Mouse (Mus musculus): Measurements from ENCODE around the gene Srgap2. TPM values are rescaled to one million over a fixed set of nuclear protein-coding genes. Genes with fewer than 3 reads are reported as not detected.

Srgap2 gene
- polyA plus RNA-seq, 1 experiment from 2014 or later, result 16.4 TPM

DNA sequence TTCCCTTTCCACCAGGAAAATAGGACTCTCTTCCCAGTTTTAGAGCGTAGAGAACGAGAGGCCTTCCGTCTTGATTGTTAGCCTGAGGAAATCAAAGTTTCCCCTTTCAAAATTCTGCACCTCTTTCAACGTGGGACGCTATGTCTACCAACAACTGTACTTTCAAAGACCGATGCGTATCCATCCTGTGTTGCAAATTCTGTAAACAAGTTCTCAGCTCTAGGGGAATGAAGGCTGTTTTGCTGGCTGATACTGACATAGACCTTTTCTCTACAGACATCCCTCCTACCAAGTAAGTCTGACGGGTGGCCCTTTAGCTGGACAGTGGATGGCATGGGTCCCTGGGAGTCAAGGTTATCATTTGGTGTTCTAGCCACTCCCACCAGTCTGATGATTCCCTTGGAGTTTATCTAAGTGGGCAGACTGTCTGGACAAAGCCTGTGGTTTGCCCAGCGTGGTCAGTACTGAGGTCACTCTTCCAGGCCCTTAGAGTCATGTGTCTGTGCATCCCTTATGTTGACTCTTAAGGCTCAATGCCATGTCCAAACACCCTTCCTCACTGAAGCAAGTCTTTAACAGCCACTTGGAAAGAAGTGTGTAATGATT lies 1.5 kb upstream of the Srgap2 start:
- peaks cover 33% of the 10 kb centered on the region for H3K4me1 ChIP-seq (ENCODE audit: control insufficient read depth, insufficient read depth, low read length)
- no peaks in the 10 kb centered on the region for H3K27me3 ChIP-seq (ENCODE audit: control insufficient read depth, insufficient read depth, low read length)
- ATAC-seq (ENCODE audit: low FRiP score), result no peak

DNA sequence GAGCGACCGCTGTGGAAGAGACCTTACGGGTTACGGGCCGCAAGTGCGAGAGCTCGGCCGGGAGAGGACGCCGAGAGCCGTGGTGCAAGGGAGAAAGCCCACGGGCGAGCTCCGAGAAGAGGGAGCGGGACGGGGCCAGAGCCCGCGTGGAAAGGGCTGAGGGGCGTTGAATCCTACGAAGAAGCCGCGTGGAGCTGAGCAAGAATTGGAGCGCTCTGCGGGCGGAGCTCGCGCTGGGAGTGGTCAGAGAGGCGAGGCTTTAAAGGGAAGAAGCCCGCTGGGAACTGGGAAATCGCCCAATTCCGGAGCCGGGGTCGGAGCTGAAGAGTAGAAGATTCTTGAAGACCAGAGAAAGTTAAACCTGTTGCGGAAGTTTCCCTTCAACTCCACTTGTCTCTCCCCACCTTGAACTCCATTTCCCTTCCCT lies 942 bp upstream of the Srgap2 start:
- under 1% methylated on average over 34 of the region's 34 CpGs for WGBS
- Histone ChIP-seq H3K36me3 (ENCODE audit: control insufficient read depth, insufficient read depth, low read length) (no peaks in the 10 kb centered on the region), H3K4me2 (peak overlapping the region; percentile 89), H3K4me1 (ENCODE audit: control insufficient read depth, insufficient read depth, low read length) (peaks cover 39% of the 10 kb centered on the region), H3K9me3 (ENCODE audit: control insufficient read depth, low read length) (no peaks in the 10 kb centered on the region), H3K4me3 (ENCODE audit: low read depth, low read length) (peak overlapping the region; percentile 86), H3K27ac (ENCODE audit: low read depth, low read length) (peak overlapping the region; percentile 81), H3K9ac (ENCODE audit: low read length) (peak overlapping the region; percentile 80), H3K27me3 (ENCODE audit: control insufficient read depth, insufficient read depth, low read length) (no peaks in the 10 kb centered on the region)
- ATAC-seq (ENCODE audit: low FRiP score), result no peak
- peak; percentile 96 for DNase-seq (ENCODE audit: low spot score, missing footprints)

More for the DNA sequence above, 1.5 kb upstream of the Srgap2 start:
- Histone ChIP-seq H3K27ac (ENCODE audit: low read depth, low read length) (no peak overlapping the region; the same call in 1 of the 2 replicates), H3K9ac (ENCODE audit: low read length) (peak overlapping the region; percentile 80), H3K4me2 (peak overlapping the region; percentile 89), H3K4me3 (ENCODE audit: low read depth, low read length) (peak overlapping the region; percentile 86), H3K9me3 (ENCODE audit: control insufficient read depth, low read length) (no peaks in the 10 kb centered on the region), H3K36me3 (ENCODE audit: control insufficient read depth, insufficient read depth, low read length) (no peaks in the 10 kb centered on the region)
- WGBS, result 3% methylated on average over 9 of the region's 9 CpGs
- DNase-seq (ENCODE audit: low spot score, missing footprints), result peak; percentile 87

DNA sequence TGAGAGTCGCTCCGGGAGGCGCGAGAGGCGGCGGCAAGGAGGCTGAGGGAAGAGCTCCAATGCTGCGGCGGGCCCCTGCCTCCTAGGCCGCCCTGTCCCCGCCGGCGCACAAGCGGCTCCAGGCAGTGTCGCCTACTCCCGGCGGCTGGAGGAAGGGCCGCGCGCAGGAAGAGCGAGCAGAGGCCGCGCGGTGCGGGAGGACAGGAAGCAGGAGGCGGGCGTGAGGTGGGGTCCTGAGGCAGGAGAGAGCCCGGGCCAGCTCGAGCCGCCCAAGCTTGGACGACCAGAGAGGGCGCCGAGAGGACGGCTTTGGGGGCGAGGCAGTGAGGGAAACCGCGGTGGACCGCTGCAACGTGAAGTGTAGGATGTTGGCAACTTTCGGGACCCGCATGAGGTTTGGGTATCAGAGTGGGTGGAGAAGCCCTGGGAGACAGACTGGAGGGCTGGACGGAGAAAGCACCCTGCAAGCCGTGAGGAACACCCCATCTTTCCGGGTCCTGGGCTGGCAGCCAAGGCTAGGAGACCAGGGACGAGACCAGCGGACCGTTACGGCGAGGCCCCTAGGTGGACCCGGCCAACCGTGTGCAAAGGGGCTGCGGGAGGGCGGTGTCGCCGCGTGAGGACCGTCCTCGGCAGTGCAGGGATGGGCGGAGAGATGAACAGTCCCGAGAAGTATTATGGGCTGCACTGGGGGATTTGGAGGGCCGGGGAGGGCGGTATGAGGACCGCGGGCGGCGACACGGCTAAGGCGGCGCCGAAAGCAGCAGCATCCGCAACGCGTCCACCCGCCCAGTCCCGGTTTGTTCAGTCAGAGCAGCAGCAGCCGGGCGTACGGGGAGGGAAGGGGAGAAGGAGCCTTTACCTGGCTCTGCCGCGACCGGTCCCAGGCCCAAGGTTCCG lies 531 bp downstream of the Srgap2 start:
- Histone ChIP-seq H3K9me3 (ENCODE audit: control insufficient read depth, low read length) (no peaks in the 10 kb centered on the region), H3K27me3 (ENCODE audit: control insufficient read depth, insufficient read depth, low read length) (no peaks in the 10 kb centered on the region), H3K36me3 (ENCODE audit: control insufficient read depth, insufficient read depth, low read length) (no peaks in the 10 kb centered on the region), H3K27ac (ENCODE audit: low read depth, low read length) (peak overlapping the region; percentile 80), H3K4me2 (peak overlapping the region; percentile 87), H3K9ac (ENCODE audit: low read length) (peak overlapping the region; percentile 82), H3K4me3 (ENCODE audit: low read depth, low read length) (peak overlapping the region; percentile 86), H3K4me1 (ENCODE audit: control insufficient read depth, insufficient read depth, low read length) (peaks cover 42% of the 10 kb centered on the region)
- ATAC-seq (ENCODE audit: low FRiP score) (peak; percentile 48), DNase-seq (ENCODE audit: low spot score, missing footprints) (no peak)
- WGBS, result under 1% methylated on average over 77 of the region's 81 CpGs

DNA sequence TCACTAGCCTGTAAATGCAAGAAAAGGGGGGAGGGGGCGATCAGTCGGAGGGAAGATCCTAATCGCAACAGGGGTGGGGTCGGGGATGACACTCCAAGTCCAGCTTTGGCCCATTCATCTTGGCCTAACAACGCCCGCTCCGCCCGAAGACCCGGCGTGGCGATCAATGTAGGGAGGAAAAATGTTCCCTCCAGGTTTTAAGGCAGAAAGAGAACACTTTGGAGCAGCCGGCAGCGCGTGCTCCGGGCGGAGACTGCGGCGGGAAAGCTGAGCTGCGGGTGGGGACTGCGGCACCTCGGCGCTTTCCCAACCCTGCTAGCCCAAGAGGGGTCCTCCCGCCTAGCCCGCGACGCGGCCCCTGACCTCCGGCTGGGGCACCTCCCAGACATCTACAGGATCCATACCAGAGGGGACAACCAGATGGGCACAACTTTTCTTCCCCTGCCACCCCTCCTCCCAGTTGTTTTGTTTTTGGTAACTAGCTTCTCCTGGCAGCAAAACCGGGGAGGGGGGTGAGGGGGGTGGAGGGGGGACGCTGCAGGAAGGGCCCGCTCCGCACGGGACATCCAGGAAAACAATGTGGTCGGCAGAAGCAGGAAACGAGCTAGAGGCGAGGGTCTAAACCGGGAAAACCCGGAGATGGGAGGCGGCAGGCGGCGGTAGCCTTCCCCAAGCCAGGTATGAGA lies 1.4 kb downstream of the Srgap2 start:
- peak overlapping the region; percentile 86 for H3K4me3 ChIP-seq (ENCODE audit: low read depth, low read length)
- H3K27me3 ChIP-seq (ENCODE audit: control insufficient read depth, insufficient read depth, low read length), result no peaks in the 10 kb centered on the region
- H3K9me3 ChIP-seq (ENCODE audit: control insufficient read depth, low read length), result no peaks in the 10 kb centered on the region
- H3K9ac ChIP-seq (ENCODE audit: low read length), result peak overlapping the region; percentile 82
- H3K36me3 ChIP-seq (ENCODE audit: control insufficient read depth, insufficient read depth, low read length), result no peaks in the 10 kb centered on the region
- ATAC-seq (ENCODE audit: low FRiP score) (no peak), DNase-seq (ENCODE audit: low spot score, missing footprints) (peak; percentile 96)
- H3K4me2 ChIP-seq, result peak overlapping the region; percentile 87
- WGBS, result under 1% methylated on average over 35 of the region's 41 CpGs
- H3K4me1 ChIP-seq (ENCODE audit: control insufficient read depth, insufficient read depth, low read length), result peaks cover 42% of the 10 kb centered on the region
- H3K27ac ChIP-seq (ENCODE audit: low read depth, low read length), result peak overlapping the region; percentile 80

DNA sequence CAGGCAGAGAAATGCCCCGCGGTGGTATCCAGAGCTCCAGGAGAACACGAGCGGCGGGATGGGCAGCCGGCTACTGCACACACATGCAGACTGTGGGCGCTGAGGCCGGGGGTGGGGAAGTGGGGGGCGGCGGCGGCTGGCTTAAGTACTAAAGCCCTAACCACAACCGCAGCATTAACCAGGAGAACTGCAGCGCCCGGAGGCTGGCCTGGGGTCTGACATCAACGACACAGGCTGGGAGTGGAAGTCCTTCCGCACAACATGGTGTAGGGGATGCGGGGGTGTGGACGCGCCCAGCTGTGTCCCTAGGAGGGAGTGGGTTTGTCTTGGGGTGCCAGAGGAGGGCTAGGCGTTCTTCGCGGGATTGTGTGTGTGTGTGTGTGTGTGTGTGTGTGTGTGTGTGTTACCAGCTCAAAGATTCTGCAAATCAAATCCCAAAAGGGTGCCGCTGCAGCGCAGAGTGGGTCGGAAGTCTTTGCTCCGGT lies 2.0 kb downstream of the Srgap2 start:
- ATAC-seq (ENCODE audit: low FRiP score), result no peak
- Histone ChIP-seq H3K9me3 (ENCODE audit: control insufficient read depth, low read length) (no peaks in the 10 kb centered on the region), H3K9ac (ENCODE audit: low read length) (peak overlapping the region; percentile 82), H3K27ac (ENCODE audit: low read depth, low read length) (peak overlapping the region; percentile 54; the same call in 1 of the 2 replicates), H3K4me1 (ENCODE audit: control insufficient read depth, insufficient read depth, low read length) (peaks cover 37% of the 10 kb centered on the region), H3K4me3 (ENCODE audit: low read depth, low read length) (peak overlapping the region; percentile 86), H3K36me3 (ENCODE audit: control insufficient read depth, insufficient read depth, low read length) (no peaks in the 10 kb centered on the region), H3K4me2 (peak overlapping the region; percentile 87), H3K27me3 (ENCODE audit: control insufficient read depth, insufficient read depth, low read length) (no peaks in the 10 kb centered on the region)
- peak; percentile 95 for DNase-seq (ENCODE audit: low spot score, missing footprints)
- under 1% methylated on average over 26 of the region's 26 CpGs for WGBS

DNA sequence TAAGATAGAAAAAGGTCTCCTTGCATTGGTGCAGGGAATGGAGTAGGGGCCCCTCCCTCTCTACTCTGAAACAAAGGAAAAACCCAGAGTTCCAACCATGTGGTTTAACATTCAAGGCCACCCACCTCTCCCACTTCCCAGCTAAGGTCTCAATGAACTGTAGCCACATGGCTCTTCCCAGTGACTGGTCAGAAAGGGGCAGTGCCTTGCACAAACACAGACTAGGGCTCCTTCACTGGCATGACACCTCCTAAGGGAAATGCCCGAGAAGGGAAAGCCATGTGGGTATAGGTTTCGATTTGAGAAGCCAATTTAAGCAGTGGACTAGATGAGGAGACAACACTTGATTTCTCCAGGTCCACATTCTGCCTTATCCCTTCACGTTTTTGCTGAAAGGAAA lies 3.4 kb downstream of the Srgap2 start:
- Histone ChIP-seq H3K9ac (ENCODE audit: low read length) (peak overlapping the region; percentile 39; the same call in 1 of the 2 replicates), H3K4me2 (peak overlapping the region; percentile 87), H3K36me3 (ENCODE audit: control insufficient read depth, insufficient read depth, low read length) (no peaks in the 10 kb centered on the region), H3K27ac (ENCODE audit: low read depth, low read length) (no peak overlapping the region), H3K4me3 (ENCODE audit: low read depth, low read length) (peak overlapping the region; percentile 86), H3K27me3 (ENCODE audit: control insufficient read depth, insufficient read depth, low read length) (no peaks in the 10 kb centered on the region), H3K9me3 (ENCODE audit: control insufficient read depth, low read length) (no peaks in the 10 kb centered on the region), H3K4me1 (ENCODE audit: control insufficient read depth, insufficient read depth, low read length) (peaks cover 24% of the 10 kb centered on the region)
- 50% methylated on average over 3 of the region's 3 CpGs for WGBS
- ATAC-seq (ENCODE audit: low FRiP score) (no peak), DNase-seq (ENCODE audit: low spot score, missing footprints) (peak; percentile 86)

DNA sequence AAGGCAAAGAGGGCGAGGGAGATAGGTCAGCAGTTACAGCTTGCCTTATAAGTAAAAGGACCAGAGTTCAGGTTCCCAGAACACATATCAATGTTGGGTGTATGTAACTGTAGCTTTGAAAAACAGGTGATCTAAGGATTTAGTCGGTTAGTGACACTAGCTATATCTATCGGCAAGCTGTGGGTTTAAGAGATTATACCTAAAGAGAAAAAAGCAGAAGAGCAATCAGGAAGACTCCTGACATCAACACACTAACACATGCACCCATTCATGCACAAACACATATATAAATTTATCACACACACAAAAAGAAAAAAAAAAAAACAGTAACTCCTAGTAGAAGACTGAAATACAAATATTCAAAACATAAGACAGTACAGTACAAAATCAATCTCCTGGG lies 10.6 kb downstream of the Srgap2 start:
- Histone ChIP-seq H3K9me3 (ENCODE audit: control insufficient read depth, low read length) (no peaks in the 10 kb centered on the region), H3K4me3 (ENCODE audit: low read depth, low read length) (no peak overlapping the region), H3K9ac (ENCODE audit: low read length) (no peak overlapping the region), H3K27me3 (ENCODE audit: control insufficient read depth, insufficient read depth, low read length) (no peaks in the 10 kb centered on the region), H3K27ac (ENCODE audit: low read depth, low read length) (no peak overlapping the region), H3K4me2 (no peak overlapping the region), H3K4me1 (ENCODE audit: control insufficient read depth, insufficient read depth, low read length) (no peaks in the 10 kb centered on the region), H3K36me3 (ENCODE audit: control insufficient read depth, insufficient read depth, low read length) (no peaks in the 10 kb centered on the region)
- whole genome bisulfite sequencing, result 95% methylated on average over 3 of the region's 3 CpGs
- no peak for DNase-seq (ENCODE audit: low spot score, missing footprints)
- no peak for ATAC-seq (ENCODE audit: low FRiP score)

DNA sequence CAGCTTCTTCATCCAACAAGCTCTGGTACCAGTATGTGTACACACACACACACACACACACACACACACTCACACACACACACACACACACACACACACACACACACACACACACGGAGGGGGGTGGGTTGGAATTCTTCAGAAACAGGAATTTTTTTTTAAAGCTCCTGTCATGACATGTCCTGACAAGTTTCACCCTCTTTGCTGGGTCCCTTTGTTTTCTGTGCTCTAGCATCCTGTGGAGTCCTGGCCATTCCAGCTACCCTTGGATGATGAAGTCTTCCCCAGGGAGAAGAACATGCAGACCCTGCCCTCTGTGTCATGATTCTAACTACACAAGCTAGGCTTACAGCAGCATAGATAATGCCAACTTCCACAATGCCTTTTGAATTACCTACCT lies 13.0 kb downstream of the Srgap2 start:
- H3K9ac ChIP-seq (ENCODE audit: low read length), result no peak overlapping the region
- H3K9me3 ChIP-seq (ENCODE audit: control insufficient read depth, low read length), result no peaks in the 10 kb centered on the region
- no peaks in the 10 kb centered on the region for H3K4me1 ChIP-seq (ENCODE audit: control insufficient read depth, insufficient read depth, low read length)
- no peaks in the 10 kb centered on the region for H3K36me3 ChIP-seq (ENCODE audit: control insufficient read depth, insufficient read depth, low read length)
- ATAC-seq (ENCODE audit: low FRiP score), result no peak
- H3K4me3 ChIP-seq (ENCODE audit: low read depth, low read length), result no peak overlapping the region
- WGBS, result 63% methylated on average over 1 of the region's 1 CpGs
- no peak overlapping the region for H3K4me2 ChIP-seq
- no peak overlapping the region for H3K27ac ChIP-seq (ENCODE audit: low read depth, low read length)
- no peak for DNase-seq (ENCODE audit: low spot score, missing footprints)
- H3K27me3 ChIP-seq (ENCODE audit: control insufficient read depth, insufficient read depth, low read length), result no peaks in the 10 kb centered on the region

All from midbrain, embryonic 11.5 days (tissue).